Mouse (Mus musculus): Measurements from ENCODE around the gene Fam3c.
"Not testable (repeated sequence)": the region's sequence is repeated elsewhere in the genome, so short reads cannot be mapped to it uniquely, and the experiment has no call there.

The Fam3c gene

GRCm38 (mm10) chr6:22269840-22270521 is 86.1 kb downstream of the Fam3c start:
- POLR2A ChIA-PET, result interaction anchor here in 1 of 4 experiments (0.8 kb wide), 1 partner anchor 186 kb away, joined by 4 read pairs; no protein-coding TSS in a partner anchor
- CTCF ChIA-PET, result no interaction called here

- CTCF ChIA-PET, result no interaction called here
- POLR2A ChIA-PET, result no interaction called here
Observed at GRCm38 (mm10) chr6:22268677-22269076, 87.4 kb downstream of the Fam3c start.

GRCm38 (mm10) chr6:22267807-22268667 is 88.0 kb downstream of the Fam3c start:
- ChIA-PET POLR2A (no interaction called here), CTCF (no interaction called here)

- ChIA-PET POLR2A (no interaction called here), CTCF (no interaction called here)
Observed at GRCm38 (mm10) chr6:22266018-22266417, 90.0 kb downstream of the Fam3c start.

GRCm38 (mm10) chr6:22264094-22264493 is 91.9 kb downstream of the Fam3c start:
- POLR2A ChIA-PET, CTCF ChIA-PET: not testable (repeated sequence)

- CTCF ChIA-PET, result interaction anchor here in 1 of 4 experiments (0.6 kb wide), 1 partner anchor 40 kb away, joined by 3 read pairs; no protein-coding TSS in a partner anchor
Observed at GRCm38 (mm10) chr6:22262519-22262918, 93.5 kb downstream of the Fam3c start.

GRCm38 (mm10) chr6:22258784-22259183 is 97.3 kb downstream of the Fam3c start:
- POLR2A ChIA-PET, result no interaction called here
- CTCF ChIA-PET, result no interaction called here

More at GRCm38 (mm10) chr6:22262519-22262918, 93.5 kb downstream of the Fam3c start:
- POLR2A ChIA-PET, result no interaction called here

Measured in embryonic stem cell, embryonic (primary cell).